Mouse (Mus musculus): ENCODE data around the gene Rsph6a.

The Rsph6a gene

DNA sequence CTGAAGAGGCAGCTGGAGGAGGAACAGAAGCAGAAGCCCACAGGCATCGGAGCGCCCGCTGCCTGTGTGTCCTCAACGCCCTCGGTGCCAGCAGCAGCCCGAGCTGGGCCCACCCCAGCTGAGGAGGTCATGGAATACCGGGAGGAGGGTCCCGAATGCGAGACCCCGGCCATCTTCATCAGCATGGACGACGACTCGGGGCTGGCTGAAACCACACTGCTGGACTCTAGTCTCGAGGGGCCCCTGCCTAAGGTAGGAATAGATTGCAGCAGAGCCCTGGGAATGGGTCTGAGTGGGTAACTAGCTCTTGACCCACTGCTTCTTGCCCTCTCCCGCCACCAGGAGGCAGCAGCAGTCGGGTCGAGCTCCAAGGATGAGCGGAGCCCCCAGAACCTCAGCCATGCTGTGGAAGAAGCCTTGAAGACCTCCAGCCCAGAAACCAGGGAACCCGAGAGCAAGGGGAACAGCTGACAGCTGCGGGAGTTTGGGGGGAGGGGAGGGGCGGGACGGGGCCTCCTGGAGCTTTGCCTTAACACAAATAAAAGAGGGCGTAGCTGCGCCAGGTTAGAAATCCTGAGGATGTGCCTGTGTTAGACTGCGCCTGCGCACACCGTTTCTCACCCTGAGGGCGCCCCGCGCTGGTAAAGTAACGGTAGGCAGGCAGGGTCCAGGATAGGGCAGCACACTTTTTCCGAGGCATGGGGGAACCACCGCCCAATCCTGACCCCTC lies at the start of gene Rsph6a:
TSS of gene Rsph6a (plus strand) at position 644 of the 730 bp plus-strand sequence.
- no peak for DNase-seq (ENCODE audit: extremely low read depth, insufficient read length, low spot score)

DNA sequence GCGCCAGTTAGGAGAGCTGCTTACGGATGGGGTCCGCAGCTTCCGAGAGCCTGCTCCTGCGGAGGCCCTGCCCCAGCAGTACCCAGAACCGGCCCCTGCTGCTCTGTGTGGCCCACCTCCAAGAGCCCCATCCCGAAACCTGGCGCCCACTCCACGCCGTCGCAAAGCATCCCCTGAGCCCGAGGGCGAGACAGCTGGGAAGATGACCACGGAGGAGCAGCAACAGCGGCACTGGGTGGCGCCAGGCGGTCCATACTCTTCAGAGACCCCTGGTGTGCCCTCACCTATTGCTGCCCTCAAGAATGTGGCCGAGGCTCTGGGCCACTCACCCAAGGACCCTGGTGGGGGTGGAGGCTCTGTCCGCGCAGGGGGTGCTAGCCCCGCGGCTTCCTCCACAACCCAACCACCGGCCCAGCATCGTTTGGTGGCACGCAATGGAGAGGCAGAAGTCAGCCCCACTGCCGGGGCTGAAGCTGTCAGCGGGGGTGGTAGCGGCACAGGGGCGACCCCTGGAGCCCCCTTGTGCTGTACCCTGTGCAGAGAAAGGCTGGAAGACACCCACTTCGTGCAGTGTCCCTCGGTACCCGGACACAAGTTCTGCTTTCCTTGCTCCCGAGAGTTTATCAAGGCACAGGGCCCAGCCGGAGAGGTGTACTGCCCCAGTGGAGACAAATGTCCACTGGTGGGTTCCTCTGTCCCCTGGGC lies 48.9 kb upstream of the Rsph6a start:
- no peak for DNase-seq (ENCODE audit: extremely low read depth, insufficient read length, low spot score)

- peak; percentile 56 for DNase-seq (ENCODE audit: extremely low read depth, insufficient read length, low spot score)
These were observed 48.0 kb upstream of the Rsph6a start for GRCm38 (mm10) chr7:19006476-19006875.

- no peak for DNase-seq (ENCODE audit: extremely low read depth, insufficient read length, low spot score)
These were observed 47.2 kb upstream of the Rsph6a start for GRCm38 (mm10) chr7:19007026-19007977.

- peak; percentile 84 for DNase-seq (ENCODE audit: extremely low read depth, insufficient read length, low spot score)
These were observed 43.9 kb upstream of the Rsph6a start for GRCm38 (mm10) chr7:19010581-19010980.

- no peak for DNase-seq (ENCODE audit: extremely low read depth, insufficient read length, low spot score)
These were observed 42.4 kb upstream of the Rsph6a start for GRCm38 (mm10) chr7:19012025-19012621.

GRCm38 (mm10) chr7:19012882-19013281 lies 41.6 kb upstream of the Rsph6a start:
- DNase-seq (ENCODE audit: extremely low read depth, insufficient read length, low spot score) = no peak

GRCm38 (mm10) chr7:19014452-19014851 lies 40.0 kb upstream of the Rsph6a start:
- no peak for DNase-seq (ENCODE audit: extremely low read depth, insufficient read length, low spot score)

DNA sequence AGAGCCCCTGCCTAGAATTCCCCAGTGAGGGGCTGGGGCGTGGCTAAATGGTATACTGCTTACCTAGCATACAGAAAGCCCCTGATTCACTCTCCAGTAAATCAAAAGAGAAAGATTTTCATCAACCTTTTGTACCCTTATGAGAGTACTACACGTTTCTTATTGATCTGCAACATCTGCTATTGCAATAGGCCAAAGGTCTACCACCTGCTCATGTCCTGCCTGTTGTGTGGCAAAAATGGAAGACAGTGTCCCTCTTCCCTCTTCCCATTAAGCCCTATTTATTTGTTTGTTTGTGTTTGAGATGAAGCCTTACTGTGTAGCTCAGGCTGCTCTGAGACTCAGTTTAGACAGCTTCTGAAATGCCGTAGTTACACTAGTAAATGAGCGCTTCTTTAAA lies 38.4 kb upstream of the Rsph6a start:
- DNase-seq (ENCODE audit: extremely low read depth, insufficient read length, low spot score) = no peak

GRCm38 (mm10) chr7:19017909-19018308 lies 36.6 kb upstream of the Rsph6a start:
- DNase-seq (ENCODE audit: extremely low read depth, insufficient read length, low spot score) = no peak

DNA sequence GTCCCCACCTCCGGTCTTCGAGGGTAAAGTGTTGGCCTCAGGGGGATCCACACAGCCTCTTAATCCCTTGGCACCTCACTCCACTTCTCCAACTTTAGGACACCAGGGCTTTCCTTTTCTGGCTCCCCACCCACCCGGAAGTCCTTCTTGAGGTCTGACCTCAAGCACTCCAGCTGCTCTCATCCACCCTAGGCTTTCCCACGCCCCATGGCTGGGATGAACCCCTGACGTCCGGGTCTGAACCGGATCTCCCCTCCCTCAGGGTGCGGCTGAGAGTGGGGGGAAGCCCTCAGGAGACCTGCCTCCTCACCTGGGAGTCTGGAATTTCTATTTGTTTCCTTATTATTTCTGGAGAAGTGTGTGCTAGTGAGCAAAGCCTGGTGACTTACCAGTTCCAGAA lies 33.4 kb upstream of the Rsph6a start:
- no peak for DNase-seq (ENCODE audit: extremely low read depth, insufficient read length, low spot score)

DNA sequence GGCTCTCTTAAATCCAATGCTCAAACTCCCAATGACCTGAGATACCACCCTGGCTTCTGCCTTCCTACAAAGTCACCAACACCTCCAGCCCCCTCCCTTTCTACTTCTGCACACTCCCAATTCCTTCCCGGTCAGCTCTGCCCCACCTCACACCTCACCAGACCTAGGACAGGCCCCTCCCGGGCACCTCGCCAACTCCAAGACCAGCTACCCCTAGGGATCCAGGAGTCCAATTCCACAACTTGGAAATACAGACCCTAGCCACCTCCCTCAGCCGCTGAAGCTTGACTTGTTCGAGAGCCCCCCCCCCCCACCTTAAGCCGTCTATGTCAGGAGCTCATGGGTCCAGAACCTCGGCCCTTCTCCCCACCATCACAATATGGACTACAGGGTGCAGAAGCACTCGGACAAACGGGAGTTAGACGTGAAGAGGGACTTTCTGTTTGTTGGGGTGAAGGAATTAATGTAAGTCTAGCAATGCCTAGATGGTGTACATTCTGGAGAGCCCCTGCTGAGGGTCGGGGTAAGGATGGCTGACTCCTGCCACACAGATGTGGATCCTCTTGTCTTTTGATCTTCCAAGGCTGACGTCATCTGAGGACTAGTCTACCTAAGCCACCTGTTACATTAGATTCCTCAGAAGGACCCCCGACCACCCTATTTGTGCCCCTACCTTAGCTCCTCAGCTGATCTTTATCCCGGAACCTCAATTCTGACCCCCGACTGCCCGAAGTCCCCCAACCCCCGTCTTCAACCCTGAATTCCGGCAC lies 32.1 kb upstream of the Rsph6a start:
- DNase-seq (ENCODE audit: extremely low read depth, insufficient read length, low spot score) = no peak

GRCm38 (mm10) chr7:19023357-19023814 lies 31.1 kb upstream of the Rsph6a start, which contains the start of gene Foxa3:
Gene Foxa3 (minus strand): TSS chr7:19023538.
- DNase-seq (ENCODE audit: extremely low read depth, insufficient read length, low spot score) = peak; percentile 56

DNA sequence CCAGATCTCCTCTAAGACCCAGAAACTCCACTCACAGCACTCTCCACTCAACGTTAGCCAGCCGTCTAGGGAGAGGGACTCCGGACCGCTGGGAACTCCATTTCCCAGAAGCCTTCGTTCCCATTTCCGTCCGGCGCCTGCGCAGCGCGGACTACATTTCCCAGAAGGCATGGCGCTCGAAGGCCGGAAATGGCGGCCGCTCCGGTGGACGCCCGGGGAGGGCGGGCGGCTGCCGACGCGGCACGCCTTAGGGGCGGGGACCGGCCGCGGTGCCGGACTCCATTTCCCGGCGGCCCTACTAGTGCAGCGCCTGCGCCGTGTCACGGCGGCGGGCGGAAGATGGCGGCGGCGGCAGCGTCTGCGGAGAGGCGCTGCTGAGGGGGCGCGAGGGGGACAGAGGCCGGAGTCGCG lies 30.4 kb upstream of the Rsph6a start, which contains the start of gene Sympk:
TSS of gene Sympk (plus strand) at position 282 of the 411 bp plus-strand sequence.
- peak; percentile 94 for DNase-seq (ENCODE audit: extremely low read depth, insufficient read length, low spot score)

DNA sequence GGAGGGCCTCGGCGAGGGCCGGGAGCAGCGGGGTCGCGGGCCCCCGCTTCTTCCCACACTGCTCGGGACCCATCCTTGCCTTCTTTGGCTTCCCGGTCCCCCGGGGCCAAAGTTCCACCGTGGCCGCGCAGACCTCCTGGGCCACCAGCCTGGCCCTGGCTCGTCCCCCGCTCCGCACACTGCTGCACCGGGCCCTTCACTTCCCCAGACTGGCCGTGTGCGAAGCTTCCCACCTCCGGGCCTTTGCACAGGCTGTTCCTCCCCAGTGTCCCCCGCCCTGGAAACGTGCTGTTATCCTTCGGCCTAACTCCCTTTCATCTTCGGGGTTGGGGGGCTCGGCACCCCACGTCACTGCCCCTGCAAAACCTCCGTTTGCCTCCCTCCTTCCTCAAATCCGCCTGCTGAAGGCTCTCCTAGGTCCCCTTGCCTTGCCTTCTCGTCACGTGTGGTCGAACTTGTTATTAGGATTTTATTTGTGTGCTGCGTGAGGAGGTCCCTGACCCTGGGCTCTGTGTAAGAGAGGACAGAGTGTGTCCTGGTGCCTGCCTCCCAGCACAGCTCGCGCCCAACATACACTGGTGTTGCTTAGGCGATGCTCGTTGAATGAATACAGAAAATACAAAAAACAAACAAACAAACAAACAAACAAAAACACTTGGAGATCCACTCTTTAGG lies 29.8 kb upstream of the Rsph6a start:
- DNase-seq (ENCODE audit: extremely low read depth, insufficient read length, low spot score) = peak; percentile 45

DNA sequence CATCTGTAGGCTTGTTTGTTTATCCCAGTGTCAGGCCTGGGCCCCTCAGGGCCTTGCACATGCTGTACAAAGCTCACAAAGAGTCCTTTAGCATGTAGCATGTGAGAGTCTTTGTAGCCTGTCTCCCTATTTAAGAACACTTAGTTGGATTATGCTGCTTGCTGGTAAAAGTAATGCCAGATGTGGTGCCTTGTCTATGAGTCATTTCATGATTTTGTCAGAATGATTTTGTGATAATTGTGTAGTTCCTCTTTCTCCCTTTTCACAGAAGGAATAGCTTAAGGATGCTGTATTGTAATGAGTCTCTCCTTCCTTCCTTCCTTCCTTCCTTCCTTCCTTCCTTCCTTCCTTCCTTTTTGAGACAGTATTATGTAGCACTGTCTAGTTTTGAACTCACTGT lies 26.4 kb upstream of the Rsph6a start:
- DNase-seq (ENCODE audit: extremely low read depth, insufficient read length, low spot score) = no peak

DNA sequence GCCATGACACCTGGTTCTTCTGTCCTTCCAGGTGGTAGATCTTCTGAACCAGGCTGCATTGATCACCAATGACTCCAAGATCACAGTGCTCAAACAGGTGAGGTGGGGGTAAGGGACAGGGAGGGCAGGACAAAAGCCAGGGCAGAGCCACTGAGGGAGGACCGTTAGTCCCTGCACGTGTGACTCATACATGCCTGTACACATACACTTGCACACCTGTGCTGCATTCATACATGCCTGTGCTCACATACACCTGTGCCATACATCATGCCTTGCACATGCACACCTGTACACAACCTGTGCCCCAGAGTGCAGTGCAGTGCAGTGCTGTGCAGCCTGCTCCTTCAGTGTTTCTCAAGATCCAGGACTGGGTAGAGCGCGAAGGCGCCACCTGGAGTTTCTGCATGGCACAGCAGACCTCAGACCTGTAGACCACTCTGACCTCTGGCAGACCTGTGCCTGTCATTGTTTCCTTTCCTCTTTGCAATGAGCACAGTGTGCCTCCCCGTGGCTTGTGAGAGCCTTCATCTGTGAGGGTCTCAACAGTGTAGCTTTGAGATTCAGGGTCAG lies 25.3 kb upstream of the Rsph6a start:
- DNase-seq (ENCODE audit: extremely low read depth, insufficient read length, low spot score) = no peak

GRCm38 (mm10) chr7:19031641-19032040 lies 22.8 kb upstream of the Rsph6a start:
- no peak for DNase-seq (ENCODE audit: extremely low read depth, insufficient read length, low spot score)

DNA sequence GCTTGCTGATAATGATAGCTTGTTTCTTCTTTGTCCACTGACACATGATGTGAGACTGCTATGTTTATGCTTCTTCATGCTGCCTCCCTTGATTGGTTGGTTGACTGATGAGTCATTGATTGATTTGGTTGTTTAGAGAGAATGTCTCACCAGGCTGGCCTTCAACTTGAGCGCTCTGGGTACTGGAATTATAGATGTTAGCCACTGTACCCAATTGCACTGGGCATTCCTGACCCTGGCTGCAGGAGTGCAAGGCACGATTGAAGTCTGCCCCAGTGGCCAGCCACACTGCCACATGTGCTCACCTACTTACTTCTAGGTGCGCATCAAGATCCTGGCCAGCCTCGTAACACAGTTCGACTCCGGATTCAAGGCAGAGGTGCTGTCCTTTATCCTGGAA lies 9.9 kb upstream of the Rsph6a start:
- DNase-seq (ENCODE audit: extremely low read depth, insufficient read length, low spot score) = no peak
